Mouse (Mus musculus) B cell, adult 2 months (primary cell): Measurements from ENCODE around the gene Zdhhc22.
A peak's percentile ranks its signal among the peaks of the same experiment; 100 is the strongest.

Experiments
- DNase-seq, 2 experiments: peaks; one replicate each; pipeline ENCODE4 v3.0.0; 2022

Gene Zdhhc22

DNA sequence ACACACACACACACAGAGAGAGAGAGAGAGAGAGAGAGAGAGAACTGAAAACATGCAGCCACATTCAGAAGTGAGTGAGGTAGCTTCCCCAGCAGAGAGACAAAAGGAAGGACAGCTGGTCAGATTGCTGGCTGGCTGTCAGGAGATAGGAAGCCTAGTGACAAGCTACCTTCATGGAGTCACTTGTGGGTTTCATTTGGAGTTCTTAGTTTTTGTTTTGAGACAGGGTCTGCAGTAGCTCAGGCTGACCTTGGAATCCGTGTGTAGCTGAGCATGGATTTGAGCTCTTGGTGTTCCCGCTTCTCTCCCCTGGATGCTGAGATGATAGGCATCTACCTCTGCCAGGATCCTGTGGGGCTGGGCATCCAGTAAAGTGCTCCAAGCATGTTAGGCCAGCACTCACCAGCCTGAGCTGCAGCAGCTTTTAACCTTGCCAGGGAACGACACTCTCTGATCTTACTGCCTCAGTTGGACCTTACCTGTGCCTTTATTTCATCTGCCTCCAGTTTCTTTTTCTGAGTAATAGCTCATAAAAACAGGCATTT is 29.4 kb downstream of the Zdhhc22 start:
- no peak for DNase-seq

- no peak for DNase-seq
Measured at GRCm38 (mm10) chr12:86960138-86960537, 30.1 kb downstream of the Zdhhc22 start.

DNA sequence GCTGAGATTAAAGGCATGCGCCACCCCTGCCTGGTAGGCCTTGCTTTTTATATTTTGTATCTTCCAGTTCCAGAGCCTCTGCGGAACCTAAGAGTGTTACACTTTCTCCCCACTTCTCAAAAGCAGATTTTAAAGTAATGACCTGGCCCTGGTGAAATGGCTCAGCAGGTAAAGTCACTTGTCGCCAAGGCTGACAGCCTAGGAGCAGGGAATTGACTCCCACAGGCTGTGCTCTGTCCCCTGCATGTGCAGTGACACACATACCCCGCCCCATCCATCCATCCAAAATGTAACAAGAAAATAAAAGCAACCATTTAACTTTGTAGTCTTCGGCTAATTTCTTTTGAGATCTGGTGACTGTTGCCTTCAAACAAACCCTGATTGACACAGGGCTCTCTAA is 30.6 kb downstream of the Zdhhc22 start:
- DNase-seq: no peak

DNA sequence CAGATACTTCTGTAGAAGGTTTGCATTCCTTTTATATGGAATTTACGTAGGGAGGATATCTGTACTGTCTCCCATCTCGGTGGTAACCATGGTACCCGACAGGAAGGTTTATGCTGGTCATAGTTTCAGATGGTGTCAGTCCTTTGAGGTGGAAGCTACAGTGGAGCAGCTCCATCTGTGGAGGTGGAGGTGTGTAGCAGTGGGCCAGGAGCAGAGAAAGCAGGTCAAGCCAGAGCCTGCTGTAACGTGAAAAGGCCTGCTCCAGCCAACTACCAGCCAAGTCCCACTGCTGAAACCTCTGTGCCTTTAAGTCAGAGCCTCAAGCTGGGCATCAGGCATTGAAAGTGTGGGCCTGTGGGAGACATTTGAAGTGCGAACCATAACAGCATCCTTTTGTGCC is 31.7 kb downstream of the Zdhhc22 start:
- DNase-seq: no peak

GRCm38 (mm10) chr12:86955894-86956293 is 34.3 kb downstream of the Zdhhc22 start:
- DNase-seq: no peak

GRCm38 (mm10) chr12:86952331-86952850 is 37.8 kb downstream of the Zdhhc22 start:
- DNase-seq: no peak

DNA sequence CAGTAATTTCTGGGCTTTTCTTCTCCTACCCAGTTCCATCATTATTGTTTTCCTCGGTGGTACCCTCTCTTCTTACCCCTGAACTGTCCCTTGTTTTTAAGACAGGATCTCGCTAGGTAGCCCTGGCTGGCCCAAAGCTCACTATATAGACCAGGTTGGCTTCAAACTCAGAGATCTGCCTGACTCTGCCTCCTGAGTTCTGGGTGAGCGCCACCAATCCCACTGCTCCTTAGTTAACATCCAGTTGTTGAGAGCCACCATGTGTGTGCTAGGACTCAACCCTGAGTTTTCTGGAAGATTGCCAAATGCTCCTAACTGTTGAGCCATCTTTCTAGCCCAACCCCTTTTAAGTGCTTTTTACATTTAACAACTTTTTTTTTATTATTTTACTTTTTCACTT is 39.3 kb downstream of the Zdhhc22 start:
- DNase-seq: no peak

DNA sequence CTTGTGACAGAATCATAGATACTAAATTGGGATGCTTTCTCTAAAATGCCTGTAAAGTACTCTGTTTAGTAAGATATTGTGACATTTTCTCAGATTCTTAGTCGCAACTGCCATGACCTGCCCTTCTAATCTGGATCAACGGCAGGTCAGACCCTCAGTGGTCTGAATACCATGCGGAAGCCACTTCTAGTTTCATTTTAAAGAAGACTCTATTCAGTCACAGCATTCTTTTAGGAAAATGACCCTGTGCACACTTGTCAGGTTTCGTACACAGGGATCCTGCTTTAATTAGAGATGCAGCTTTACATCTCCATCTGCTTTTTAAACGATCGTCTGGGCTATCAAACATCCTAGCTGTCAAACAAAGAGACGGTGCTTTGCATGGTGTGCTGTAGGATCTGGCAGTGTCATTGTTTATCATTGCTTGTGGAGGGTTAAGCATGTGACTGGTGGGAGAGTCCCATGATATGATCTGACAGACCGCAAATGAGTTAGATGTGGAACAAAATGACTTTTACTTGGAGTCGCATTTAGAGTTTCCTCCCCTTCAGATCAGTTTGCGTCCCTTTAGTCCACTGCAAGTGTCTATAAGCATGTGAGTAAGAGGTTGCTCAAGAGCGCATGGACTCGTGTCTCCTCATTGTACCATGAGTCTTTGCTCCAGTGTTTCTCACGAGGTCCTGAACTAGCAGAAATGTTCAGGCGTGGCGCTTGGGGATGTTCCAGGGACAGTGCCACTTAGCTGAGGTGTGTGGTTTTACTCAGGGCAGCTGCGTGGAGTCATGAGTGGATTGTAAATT is 39.9 kb downstream of the Zdhhc22 start:
- peak; percentile 49 to 62 for DNase-seq

DNA sequence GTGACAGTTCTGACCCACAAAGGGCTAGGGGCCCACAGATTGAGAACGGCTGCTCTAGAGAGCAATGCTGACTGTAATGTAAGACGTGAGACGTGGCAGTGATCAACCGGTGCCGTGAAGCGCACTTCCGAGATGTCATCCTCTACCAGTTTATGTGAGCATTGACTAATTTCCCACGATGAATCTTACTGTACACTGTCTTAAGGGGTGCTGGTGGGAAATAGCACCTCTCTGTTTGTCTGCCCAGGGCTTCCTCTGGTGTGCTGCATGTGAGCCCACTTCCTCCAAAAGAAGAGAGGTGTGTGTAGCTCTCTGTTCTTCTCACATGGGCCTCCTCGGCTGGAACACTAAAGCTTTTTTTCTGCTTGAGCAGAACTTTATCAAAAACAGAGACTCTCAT is 40.7 kb downstream of the Zdhhc22 start:
- DNase-seq: peak; percentile 71 to 77

GRCm38 (mm10) chr12:86948627-86949026 is 41.6 kb downstream of the Zdhhc22 start:
- DNase-seq: peak in 1 of 2 experiments; percentile 9

GRCm38 (mm10) chr12:86947681-86948401 is 42.4 kb downstream of the Zdhhc22 start:
- no peak for DNase-seq

DNA sequence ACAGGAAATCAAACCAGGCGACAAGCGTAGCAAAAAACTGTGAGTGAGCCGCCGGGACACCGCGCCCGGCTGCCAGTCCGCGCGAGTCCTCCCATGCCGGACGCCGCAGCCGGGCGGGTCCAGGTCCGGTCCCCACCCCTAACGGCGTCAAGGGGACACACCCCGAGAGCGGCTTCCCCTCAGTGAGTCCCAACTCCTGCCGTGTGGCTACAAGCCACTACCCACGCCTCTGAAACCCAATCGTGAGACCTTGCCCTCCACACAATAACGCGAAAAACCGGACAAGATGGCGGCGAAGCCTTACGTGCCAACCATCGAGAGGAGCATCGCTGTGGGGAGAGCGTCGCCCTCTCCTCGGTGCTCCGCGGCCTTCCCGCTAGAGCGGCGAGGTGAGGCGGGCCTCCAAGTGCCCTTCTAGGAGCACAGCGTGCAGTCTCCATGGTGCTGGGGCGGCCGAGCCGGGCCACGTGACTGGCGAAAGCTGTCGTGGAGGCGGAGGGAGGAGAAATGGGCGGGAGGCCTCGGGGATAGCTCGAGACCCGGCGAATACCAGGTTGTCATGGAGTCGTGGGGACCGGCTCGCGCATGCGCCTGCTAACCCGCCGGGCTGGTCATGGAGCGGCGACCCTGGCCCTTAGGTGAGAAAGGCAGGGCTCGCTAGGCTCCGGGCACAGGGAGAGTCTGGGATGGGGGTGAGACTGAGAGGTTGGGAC is 43.2 kb downstream of the Zdhhc22 start, which contains the start of gene Cipc:
Gene Cipc (plus strand): TSS at position 182 of the 713 bp plus-strand sequence.
- peak; percentile 95 to 97 for DNase-seq

GRCm38 (mm10) chr12:86946301-86946781 is 43.9 kb downstream of the Zdhhc22 start:
- DNase-seq: no peak

DNA sequence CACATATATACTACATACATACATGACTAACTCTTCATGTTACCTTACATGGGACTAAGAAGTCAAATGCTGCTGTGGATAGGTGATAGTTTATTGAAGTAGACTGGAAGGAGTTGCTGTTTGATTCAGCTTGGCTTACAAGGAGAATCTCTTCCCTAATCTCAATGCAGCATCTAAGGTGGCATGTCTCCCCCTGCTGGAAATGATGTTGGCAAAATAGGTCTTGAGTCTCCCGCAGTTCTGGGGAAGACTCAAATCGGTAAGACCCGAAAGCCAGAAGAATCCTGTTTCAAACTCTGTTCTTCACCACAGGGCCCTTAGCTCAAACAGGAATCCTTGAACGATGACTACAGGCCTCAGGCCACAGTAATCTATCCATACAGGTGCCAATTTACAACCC is 45.1 kb downstream of the Zdhhc22 start:
- peak; percentile 66 to 73 for DNase-seq

DNA sequence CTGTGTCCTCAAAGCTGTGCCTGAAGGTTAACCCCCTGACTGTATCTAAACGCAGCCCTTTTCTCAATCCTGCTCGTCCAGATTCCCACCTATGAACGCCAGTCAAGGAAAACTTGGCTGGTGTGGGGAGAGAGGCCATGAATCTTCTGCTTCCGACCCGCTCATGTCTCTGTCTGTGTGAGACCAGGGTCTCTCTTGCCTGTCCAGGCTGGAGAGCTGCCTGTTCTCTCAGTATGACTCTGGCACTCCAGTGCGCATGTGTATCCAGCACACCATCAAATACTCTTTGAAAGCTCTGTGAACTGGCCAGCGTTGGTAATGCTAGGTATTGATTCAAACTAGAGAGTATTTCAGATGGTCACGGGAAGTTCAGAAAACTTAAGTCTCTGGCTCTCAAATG is 46.8 kb downstream of the Zdhhc22 start:
- no peak for DNase-seq

GRCm38 (mm10) chr12:86941734-86942486 is 48.3 kb downstream of the Zdhhc22 start:
- DNase-seq: peak; percentile 48 to 53

DNA sequence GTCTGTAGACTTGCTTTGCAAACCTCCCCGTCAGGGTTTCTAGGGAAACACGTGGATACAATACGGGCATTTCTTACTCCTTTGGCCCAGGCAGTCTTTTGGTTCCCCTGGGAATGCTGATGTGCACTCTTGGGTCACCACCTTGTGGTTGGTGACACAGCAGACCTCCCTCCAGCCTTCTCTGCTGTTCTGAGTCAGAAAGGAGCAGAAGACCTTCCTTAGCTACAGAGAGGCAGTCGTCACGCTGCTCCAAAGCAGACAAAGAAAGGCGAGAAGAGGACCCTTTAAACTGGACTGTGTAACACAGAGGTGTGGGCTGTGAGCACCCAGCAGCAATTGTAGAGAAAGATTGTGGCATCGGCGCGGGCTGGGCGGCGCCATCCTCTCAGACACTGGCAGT is 49.1 kb downstream of the Zdhhc22 start:
- DNase-seq: peak; percentile 12 to 14

DNA sequence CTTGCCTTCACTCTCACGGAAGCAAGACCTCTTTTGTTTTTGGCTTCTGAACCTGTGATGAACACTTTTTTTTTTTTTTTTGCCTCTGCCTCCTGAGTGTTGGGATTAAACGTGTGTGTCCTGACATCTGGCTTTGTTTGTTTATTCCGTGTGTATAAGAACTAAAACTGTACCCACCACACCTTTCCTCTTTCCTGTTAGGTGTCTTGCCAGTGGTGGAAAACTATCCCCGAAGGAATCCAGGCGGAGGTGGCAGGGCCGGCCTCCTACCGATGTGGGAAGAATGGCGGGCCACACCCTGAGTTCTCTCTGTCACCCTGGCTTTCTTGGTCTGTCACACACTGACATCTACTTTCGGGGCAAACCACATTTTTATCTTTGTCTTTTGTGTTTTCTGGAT is 51.7 kb downstream of the Zdhhc22 start:
- no peak for DNase-seq

- no peak for DNase-seq
Measured at GRCm38 (mm10) chr12:86936587-86937343, 53.5 kb downstream of the Zdhhc22 start.

GRCm38 (mm10) chr12:86935692-86936282 is 54.4 kb downstream of the Zdhhc22 start:
- DNase-seq: no peak

- DNase-seq: no peak
Measured at GRCm38 (mm10) chr12:86934748-86935147, 55.5 kb downstream of the Zdhhc22 start.
